Mouse (Mus musculus) cortical plate, adult 2 months (tissue): ENCODE results near the gene Stra6.

Experiments used
- CTCF ChIP-seq: fragments of 200-500 bp; IDR thresholded peaks from 2 replicates; pipeline ENCODE4 v1.5.1; 2011; ENCODE audit warnings: mild to moderate bottlenecking, control low read depth, low read length; ENCODE audit not compliant: insufficient read depth; ENCODE audit errors: extremely low read depth
- POLR2A ChIP-seq: fragments of 200-500 bp; IDR thresholded peaks from 2 replicates; pipeline ENCODE4 v1.6.1; 2011; ENCODE audit warnings: mild to moderate bottlenecking, low read length, control low read depth; ENCODE audit not compliant: insufficient read depth; ENCODE audit errors: extremely low read depth

- no peak for TF ChIP-seq CTCF
- TF ChIP-seq POLR2A = no peak
Observed at GRCm38 (mm10) chr9:58174818-58175251, 111.2 kb downstream of the Stra6 start.
